Mouse (Mus musculus): ENCODE measurements around the gene Mmp11. TPM values are rescaled to one million over a fixed set of nuclear protein-coding genes. Genes with fewer than 3 reads are reported as not detected.

Gene Mmp11
- polyA plus RNA-seq, 1 experiment from 2014 or later, result 33.8 TPM

DNA sequence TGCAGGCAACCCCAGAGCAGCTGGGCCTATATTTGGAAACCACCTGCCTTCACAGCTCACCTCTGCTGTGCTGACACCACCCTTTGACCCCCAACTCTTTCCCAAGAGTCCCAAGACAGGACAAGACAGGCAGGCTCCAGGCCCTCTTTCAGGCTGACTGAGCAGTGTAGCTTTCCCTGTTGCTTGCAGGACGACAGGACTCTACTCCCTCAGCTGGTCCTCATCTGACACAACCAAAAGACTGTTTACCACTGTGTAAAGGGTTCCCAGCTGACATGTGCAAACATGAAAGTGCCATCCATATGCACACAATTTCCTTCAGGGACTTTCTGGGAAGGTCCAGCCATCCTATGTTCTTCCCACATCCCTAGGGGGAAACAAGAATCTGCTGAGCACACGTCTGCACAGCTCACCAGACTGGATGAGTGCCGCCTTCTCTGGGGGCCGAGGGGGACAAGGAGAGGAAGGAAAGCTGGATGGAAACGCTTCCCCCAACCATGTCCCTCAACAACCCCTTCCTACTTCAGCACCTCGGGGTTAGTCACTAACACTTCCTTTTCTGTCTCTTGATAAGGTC is 23.2 kb downstream of the Mmp11 start:
- H3K27ac ChIP-seq (ENCODE audit: low read length), result no peak overlapping the region
- no peaks in the 10 kb centered on the region for H3K27me3 ChIP-seq (ENCODE audit: control insufficient read depth, insufficient read depth, low read length)
- H3K9ac ChIP-seq (ENCODE audit: low read length), result no peak overlapping the region
- no peaks in the 10 kb centered on the region for H3K4me1 ChIP-seq (ENCODE audit: control insufficient read depth, insufficient read depth, low read length)
- H3K36me3 ChIP-seq (ENCODE audit: control insufficient read depth, insufficient read depth, low read length), result peaks cover 21% of the 10 kb centered on the region
- ATAC-seq (ENCODE audit: insufficient read depth, low FRiP score), result no peak
- no peak overlapping the region for H3K4me2 ChIP-seq (ENCODE audit: low read depth, low read length)
- 61% methylated on average over 6 of the region's 6 CpGs for WGBS
- no peaks in the 10 kb centered on the region for H3K9me3 ChIP-seq (replicated peaks; ENCODE audit: control insufficient read depth, low read length)
- H3K4me3 ChIP-seq (replicated peaks; ENCODE audit: low read length), result no peak overlapping the region

DNA sequence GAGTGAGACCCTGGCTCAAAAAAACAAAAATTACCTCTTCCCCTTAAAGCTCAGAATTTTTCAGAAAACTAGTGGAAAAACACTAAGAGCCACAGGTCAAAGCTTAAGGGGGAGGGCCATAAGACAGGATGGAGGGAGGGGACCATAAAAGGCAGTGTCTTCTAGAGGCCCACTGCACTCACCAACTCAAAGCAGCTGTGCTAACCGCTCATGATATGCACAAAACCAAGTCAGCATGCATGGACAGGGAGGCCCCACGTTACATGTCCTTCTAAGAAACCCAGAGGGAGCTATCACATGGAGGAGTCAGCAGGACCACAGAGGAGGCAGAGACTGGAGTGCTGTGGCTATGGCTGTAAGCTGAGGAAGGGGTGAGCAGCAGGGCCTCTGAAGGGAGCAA is 25.6 kb downstream of the Mmp11 start:
- Histone ChIP-seq H3K27ac (ENCODE audit: low read length) (no peak overlapping the region), H3K4me1 (ENCODE audit: control insufficient read depth, insufficient read depth, low read length) (no peaks in the 10 kb centered on the region), H3K4me2 (ENCODE audit: low read depth, low read length) (no peak overlapping the region), H3K9me3 (replicated peaks; ENCODE audit: control insufficient read depth, low read length) (no peaks in the 10 kb centered on the region), H3K9ac (ENCODE audit: low read length) (no peak overlapping the region), H3K27me3 (ENCODE audit: control insufficient read depth, insufficient read depth, low read length) (no peaks in the 10 kb centered on the region), H3K36me3 (ENCODE audit: control insufficient read depth, insufficient read depth, low read length) (peaks cover 18% of the 10 kb centered on the region), H3K4me3 (replicated peaks; ENCODE audit: low read length) (no peak overlapping the region)
- ATAC-seq (ENCODE audit: insufficient read depth, low FRiP score), result no peak
- WGBS, result 84% methylated on average over 2 of the region's 2 CpGs

GRCm38 (mm10) chr10:75906882-75907281 is 29.4 kb downstream of the Mmp11 start:
- Histone ChIP-seq H3K27me3 (ENCODE audit: control insufficient read depth, insufficient read depth, low read length) (no peaks in the 10 kb centered on the region), H3K4me2 (ENCODE audit: low read depth, low read length) (no peak overlapping the region), H3K36me3 (ENCODE audit: control insufficient read depth, insufficient read depth, low read length) (peaks cover 36% of the 10 kb centered on the region), H3K9me3 (replicated peaks; ENCODE audit: control insufficient read depth, low read length) (no peaks in the 10 kb centered on the region), H3K9ac (ENCODE audit: low read length) (no peak overlapping the region), H3K27ac (ENCODE audit: low read length) (no peak overlapping the region), H3K4me1 (ENCODE audit: control insufficient read depth, insufficient read depth, low read length) (no peaks in the 10 kb centered on the region), H3K4me3 (replicated peaks; ENCODE audit: low read length) (no peak overlapping the region)
- WGBS, result 87% methylated on average over 4 of the region's 4 CpGs
- ATAC-seq (ENCODE audit: insufficient read depth, low FRiP score), result no peak

DNA sequence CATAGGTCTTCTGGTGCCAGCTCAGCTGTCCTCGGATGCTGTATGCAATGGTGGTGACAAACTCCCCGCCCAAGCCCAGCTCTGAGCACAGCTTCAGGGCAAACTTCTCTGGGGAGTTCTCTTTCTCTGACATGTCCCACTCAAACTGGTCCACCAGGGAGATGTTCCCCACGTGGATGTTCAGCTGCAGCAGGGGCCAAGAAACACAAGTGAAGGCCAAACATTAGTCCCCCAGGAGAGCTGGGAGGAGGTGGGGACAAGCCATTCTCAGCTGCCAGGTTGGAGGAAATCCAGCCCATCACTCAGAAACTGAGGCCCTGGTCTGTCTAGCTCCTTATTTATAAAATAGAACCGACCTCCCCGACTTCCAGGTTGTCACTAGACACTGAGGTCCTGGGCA is 31.9 kb downstream of the Mmp11 start:
- H3K36me3 ChIP-seq (ENCODE audit: control insufficient read depth, insufficient read depth, low read length), result peaks cover 28% of the 10 kb centered on the region; the same call in 1 of the 2 replicates
- H3K9me3 ChIP-seq (replicated peaks; ENCODE audit: control insufficient read depth, low read length), result no peaks in the 10 kb centered on the region
- H3K4me1 ChIP-seq (ENCODE audit: control insufficient read depth, insufficient read depth, low read length), result no peaks in the 10 kb centered on the region
- 85% methylated on average over 5 of the region's 5 CpGs for WGBS
- H3K4me2 ChIP-seq (ENCODE audit: low read depth, low read length), result no peak overlapping the region
- no peak overlapping the region for H3K4me3 ChIP-seq (replicated peaks; ENCODE audit: low read length)
- H3K27me3 ChIP-seq (ENCODE audit: control insufficient read depth, insufficient read depth, low read length), result no peaks in the 10 kb centered on the region
- H3K9ac ChIP-seq (ENCODE audit: low read length), result no peak overlapping the region
- no peak overlapping the region for H3K27ac ChIP-seq (ENCODE audit: low read length)
- no peak for ATAC-seq (ENCODE audit: insufficient read depth, low FRiP score)

DNA sequence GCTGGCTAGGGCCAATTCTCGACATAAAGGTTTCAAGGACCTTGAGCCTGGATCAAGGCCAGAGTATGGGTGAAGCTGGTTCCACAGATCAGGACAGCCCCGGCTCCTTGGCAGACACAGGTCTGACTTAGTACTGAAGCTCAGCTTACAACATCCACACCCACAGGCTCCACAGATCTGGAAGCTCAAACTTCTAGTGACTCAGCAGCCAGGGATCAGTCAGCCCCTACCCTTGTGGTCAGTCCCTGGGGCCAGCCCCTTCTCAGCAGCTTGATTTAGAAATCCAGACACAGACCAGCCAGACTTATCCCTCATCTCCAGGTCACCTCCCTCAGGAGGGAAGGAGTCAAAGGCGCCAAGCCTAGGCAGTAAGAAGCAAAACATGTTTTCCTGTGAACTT is 37.5 kb downstream of the Mmp11 start:
- H3K9ac ChIP-seq (ENCODE audit: low read length), result no peak overlapping the region
- H3K4me3 ChIP-seq (replicated peaks; ENCODE audit: low read length), result no peak overlapping the region
- H3K27ac ChIP-seq (ENCODE audit: low read length), result peak overlapping the region; percentile 26; the same call in 1 of the 2 replicates
- peaks cover 9% of the 10 kb centered on the region for H3K4me1 ChIP-seq (ENCODE audit: control insufficient read depth, insufficient read depth, low read length)
- no peaks in the 10 kb centered on the region for H3K9me3 ChIP-seq (replicated peaks; ENCODE audit: control insufficient read depth, low read length)
- ATAC-seq (ENCODE audit: insufficient read depth, low FRiP score), result no peak; the same call in 1 of the 2 replicates
- no peak overlapping the region for H3K4me2 ChIP-seq (ENCODE audit: low read depth, low read length)
- 45% methylated on average over 3 of the region's 3 CpGs for WGBS
- H3K36me3 ChIP-seq (ENCODE audit: control insufficient read depth, insufficient read depth, low read length), result peaks cover 25% of the 10 kb centered on the region
- no peaks in the 10 kb centered on the region for H3K27me3 ChIP-seq (ENCODE audit: control insufficient read depth, insufficient read depth, low read length)

DNA sequence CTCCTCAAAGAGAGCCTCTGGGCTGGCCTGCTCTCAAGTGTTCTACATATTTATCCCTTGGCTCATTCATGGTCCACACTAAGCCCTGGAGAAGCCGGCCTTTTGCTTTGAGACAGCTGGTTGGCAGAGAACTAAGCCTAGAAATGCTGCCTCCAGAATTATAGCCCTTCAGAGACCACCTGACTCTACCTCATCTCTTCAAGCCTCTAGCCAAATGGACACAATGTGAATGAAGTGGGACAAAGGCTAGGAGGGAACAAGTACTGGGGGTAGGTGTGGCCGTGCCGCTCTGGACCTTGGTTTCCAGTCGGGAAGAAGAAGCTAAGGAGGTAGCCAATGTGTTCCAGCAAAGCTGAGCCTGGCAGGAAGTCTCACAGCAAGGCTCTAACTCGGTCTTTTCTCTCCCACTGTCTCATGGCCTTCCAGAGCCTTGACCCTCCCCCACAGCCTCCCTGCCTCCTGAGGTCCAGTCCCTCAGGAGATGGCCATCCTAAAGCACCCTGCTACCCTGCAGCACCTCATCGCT is 38.2 kb downstream of the Mmp11 start:
- no peak for ATAC-seq (ENCODE audit: insufficient read depth, low FRiP score)
- 75% methylated on average over 6 of the region's 6 CpGs for WGBS

DNA sequence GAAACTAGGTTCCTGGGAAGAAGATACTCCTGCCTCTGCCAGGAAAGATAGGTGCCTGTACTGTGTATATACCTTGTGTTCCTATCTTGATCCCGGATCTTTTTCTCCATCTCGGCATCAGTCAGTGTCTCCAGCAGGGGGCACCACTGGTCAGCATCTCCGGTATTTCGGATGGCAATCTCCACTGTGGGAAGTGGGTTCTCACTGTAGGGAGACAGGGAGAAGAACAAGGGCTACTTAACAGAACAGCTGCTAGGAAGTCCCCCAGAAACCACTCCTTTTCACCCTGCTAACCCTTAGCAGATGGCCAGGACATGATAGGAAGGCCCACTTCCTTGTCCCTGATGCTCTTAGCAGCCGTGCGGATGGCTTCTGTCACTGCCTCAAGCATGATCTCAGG is 38.9 kb downstream of the Mmp11 start:
- WGBS, result 37% methylated on average over 6 of the region's 6 CpGs
- H3K4me1 ChIP-seq (ENCODE audit: control insufficient read depth, insufficient read depth, low read length), result peaks cover 15% of the 10 kb centered on the region
- no peak for ATAC-seq (ENCODE audit: insufficient read depth, low FRiP score)

More for the DNA sequence above, 38.2 kb downstream of the Mmp11 start:
- Histone ChIP-seq H3K9me3 (replicated peaks; ENCODE audit: control insufficient read depth, low read length) (no peaks in the 10 kb centered on the region), H3K4me2 (ENCODE audit: low read depth, low read length) (no peak overlapping the region), H3K9ac (ENCODE audit: low read length) (no peak overlapping the region; the same call in 1 of the 2 replicates), H3K27me3 (ENCODE audit: control insufficient read depth, insufficient read depth, low read length) (no peaks in the 10 kb centered on the region), H3K36me3 (ENCODE audit: control insufficient read depth, insufficient read depth, low read length) (peaks cover 24% of the 10 kb centered on the region), H3K4me3 (replicated peaks; ENCODE audit: low read length) (no peak overlapping the region), H3K27ac (ENCODE audit: low read length) (peak overlapping the region; percentile 26; the same call in 1 of the 2 replicates), H3K4me1 (ENCODE audit: control insufficient read depth, insufficient read depth, low read length) (peaks cover 15% of the 10 kb centered on the region)

DNA sequence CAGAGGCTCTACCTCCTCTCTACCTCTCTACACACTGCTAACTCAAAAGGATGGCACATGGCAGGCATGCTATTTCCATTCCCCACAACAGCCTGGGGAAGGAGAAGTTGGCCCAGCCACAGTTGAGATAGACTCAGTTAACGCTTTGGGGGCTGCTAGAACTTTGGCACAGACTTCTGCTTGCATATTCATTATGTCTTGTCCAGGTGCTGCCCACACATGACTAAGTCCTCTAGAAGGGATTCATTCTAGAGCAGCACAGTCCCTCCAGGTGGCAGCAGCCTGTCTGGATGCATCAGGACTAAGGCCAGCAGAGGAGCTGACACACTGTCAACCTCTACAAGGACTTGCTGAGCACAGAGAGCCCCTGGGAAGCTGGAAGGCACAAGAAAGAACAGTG is 40.1 kb downstream of the Mmp11 start:
- Histone ChIP-seq H3K4me3 (replicated peaks; ENCODE audit: low read length) (no peak overlapping the region), H3K4me2 (ENCODE audit: low read depth, low read length) (no peak overlapping the region), H3K4me1 (ENCODE audit: control insufficient read depth, insufficient read depth, low read length) (peaks cover 15% of the 10 kb centered on the region), H3K36me3 (ENCODE audit: control insufficient read depth, insufficient read depth, low read length) (peaks cover 9% of the 10 kb centered on the region), H3K27me3 (ENCODE audit: control insufficient read depth, insufficient read depth, low read length) (no peaks in the 10 kb centered on the region), H3K9me3 (replicated peaks; ENCODE audit: control insufficient read depth, low read length) (no peaks in the 10 kb centered on the region), H3K27ac (ENCODE audit: low read length) (no peak overlapping the region), H3K9ac (ENCODE audit: low read length) (no peak overlapping the region)
- 86% methylated on average over 1 of the region's 1 CpGs for whole genome bisulfite sequencing
- ATAC-seq (ENCODE audit: insufficient read depth, low FRiP score), result no peak

More for the DNA sequence above, 38.9 kb downstream of the Mmp11 start:
- Histone ChIP-seq H3K27ac (ENCODE audit: low read length) (no peak overlapping the region), H3K27me3 (ENCODE audit: control insufficient read depth, insufficient read depth, low read length) (no peaks in the 10 kb centered on the region), H3K9me3 (replicated peaks; ENCODE audit: control insufficient read depth, low read length) (no peaks in the 10 kb centered on the region), H3K36me3 (ENCODE audit: control insufficient read depth, insufficient read depth, low read length) (peaks cover 17% of the 10 kb centered on the region), H3K4me2 (ENCODE audit: low read depth, low read length) (no peak overlapping the region), H3K4me3 (replicated peaks; ENCODE audit: low read length) (no peak overlapping the region), H3K9ac (ENCODE audit: low read length) (no peak overlapping the region)

GRCm38 (mm10) chr10:75895730-75896129 is 40.6 kb downstream of the Mmp11 start:
- no peak for ATAC-seq (ENCODE audit: insufficient read depth, low FRiP score)
- H3K4me1 ChIP-seq (ENCODE audit: control insufficient read depth, insufficient read depth, low read length), result peaks cover 15% of the 10 kb centered on the region
- no peak overlapping the region for H3K27ac ChIP-seq (ENCODE audit: low read length)
- 92% methylated on average over 5 of the region's 5 CpGs for WGBS
- no peaks in the 10 kb centered on the region for H3K27me3 ChIP-seq (ENCODE audit: control insufficient read depth, insufficient read depth, low read length)
- H3K4me3 ChIP-seq (replicated peaks; ENCODE audit: low read length), result no peak overlapping the region
- H3K9ac ChIP-seq (ENCODE audit: low read length), result no peak overlapping the region
- peaks cover 9% of the 10 kb centered on the region for H3K36me3 ChIP-seq (ENCODE audit: control insufficient read depth, insufficient read depth, low read length)
- H3K4me2 ChIP-seq (ENCODE audit: low read depth, low read length), result no peak overlapping the region
- H3K9me3 ChIP-seq (replicated peaks; ENCODE audit: control insufficient read depth, low read length), result no peaks in the 10 kb centered on the region
